ENCODE assay signal across 8 mouse cellular contexts in the genomic region with DNA sequence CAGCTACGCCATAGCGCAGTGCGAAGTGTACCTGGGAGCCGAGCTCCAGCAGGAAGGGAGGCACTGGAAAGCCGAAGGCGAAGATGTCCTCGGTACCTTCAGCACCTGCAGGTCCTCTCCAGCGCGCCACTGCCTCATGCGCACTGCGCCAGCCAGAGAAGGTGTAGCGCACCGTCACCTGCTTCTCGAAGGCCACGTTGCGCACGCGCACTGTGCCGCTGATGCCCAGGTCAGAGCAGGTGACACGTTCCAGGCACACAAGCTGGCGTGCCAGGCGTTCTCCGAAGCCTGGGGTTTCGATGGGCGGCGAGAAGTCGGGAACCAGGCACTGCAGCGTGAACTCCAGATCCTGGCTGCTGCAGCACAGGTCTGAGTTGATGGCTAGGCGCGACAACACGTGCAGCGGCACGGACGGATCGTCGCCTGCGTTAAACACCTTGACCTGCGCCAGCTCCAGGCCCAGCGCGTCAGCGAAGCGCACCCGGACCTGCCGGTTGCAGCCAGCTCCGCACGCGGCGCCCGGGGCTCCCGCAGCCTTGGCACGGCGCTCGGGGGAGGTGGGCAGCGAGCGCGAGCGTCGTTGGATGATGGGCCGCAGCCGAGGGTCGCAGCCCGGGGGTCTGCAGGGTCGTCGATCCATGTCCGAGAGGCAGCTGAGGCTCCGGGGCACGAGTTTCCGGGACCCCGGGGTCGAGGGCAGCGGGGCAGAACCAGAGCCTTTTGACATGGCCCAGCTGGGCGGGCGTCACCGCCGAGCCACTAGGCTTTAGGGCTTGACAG. TPM values are rescaled to one million over a fixed set of nuclear protein-coding genes. Genes with fewer than 3 reads are reported as not detected.
DNase-seq lines count a peak whose midpoint lies in the region; ATAC-seq and TF ChIP-seq lines count a peak whose summit lies in the region.

No protein-coding gene starts in this region.

- no peak for TF ChIP-seq POLR2A in cerebellum, adult 2 months (IDR thresholded peaks at IDR 0.05; ENCODE audit: borderline replicate concordance, insufficient read depth, low read length)

- H3K9me3 ChIP-seq in lung, embryonic 16.5 days (ENCODE audit: control insufficient read depth, low read length): 0 out of 2 replicates have a peak, but pooled peaks cover 3% of the 10 kb centered on the region
- no peaks in the 10 kb centered on the region for H3K9me3 ChIP-seq in midbrain, embryonic 10.5 days (replicated peaks)

- 0 out of 2 replicates have a peak, but pooled peaks have one; percentile 0 for ATAC-seq in lung, embryonic 16.5 days (ENCODE audit: low read depth)
- ATAC-seq in inflammation-experienced regulatory T-cells, adult 6 months: no peak
- ATAC-seq in activated CD4-positive, CD25-positive, alpha-beta regulatory T cell, adult 4 months: no peak

- DNase-seq in lung, postnatal 25 days (ENCODE audit: low spot score): no peak
- peak; percentile 46 to 55 for DNase-seq in cerebellum, adult 2 months
- peak; percentile 14 for DNase-seq in gastrocnemius, postnatal 25 days
- peak; percentile 38 for DNase-seq in kidney, postnatal 10 days
- DNase-seq in midbrain, embryonic 10.5 days (ENCODE audit: low spot score): peak; percentile 59

- peaks cover 9% of the 10 kb centered on the region for H3K27me3 ChIP-seq in lung, embryonic 16.5 days (ENCODE audit: control insufficient read depth, insufficient read depth, low read depth, low read length)
- no peaks in the 10 kb centered on the region for H3K27me3 ChIP-seq in cerebellum, adult 2 months (ENCODE audit: control insufficient read depth, insufficient read depth, low read length)
- peaks cover 50% of the 10 kb centered on the region for H3K27me3 ChIP-seq in midbrain, embryonic 10.5 days (ENCODE audit: low read depth, poor library complexity, severe bottlenecking)

- H3K36me3 ChIP-seq in lung, embryonic 16.5 days (ENCODE audit: control insufficient read depth, insufficient read depth, low read length): 0 out of 2 replicates have a peak, but pooled peaks cover 3% of the 10 kb centered on the region
- no peaks in the 10 kb centered on the region for H3K36me3 ChIP-seq in midbrain, embryonic 10.5 days

- no peak overlapping the region; the same call in 1 of the 2 replicates for H3K27ac ChIP-seq in lung, embryonic 16.5 days (ENCODE audit: low read length)
- no peak overlapping the region for H3K27ac ChIP-seq in cerebellum, adult 2 months (ENCODE audit: insufficient read depth, low read length)
- H3K27ac ChIP-seq in midbrain, embryonic 10.5 days (replicated peaks): peak overlapping the region; percentile 72

- H3K4me2 ChIP-seq in lung, embryonic 16.5 days (ENCODE audit: low read depth, low read length): peak overlapping the region; percentile 87

- H3K9ac ChIP-seq in lung, embryonic 16.5 days (ENCODE audit: low read length): peak overlapping the region; percentile 71

- peak overlapping the region; percentile 72 for H3K4me3 ChIP-seq in lung, embryonic 16.5 days (ENCODE audit: low read length)
- peak overlapping the region; percentile 58 for H3K4me3 ChIP-seq in cerebellum, adult 2 months (replicated peaks; ENCODE audit: insufficient read depth, low read depth, low read length)
- peak overlapping the region; percentile 82 for H3K4me3 ChIP-seq in midbrain, embryonic 10.5 days

- 11% methylated on average over 73 of the region's 75 CpGs for WGBS in lung, embryonic 16.5 days
- 19% methylated on average over 75 of the region's 75 CpGs for WGBS in cerebellum, adult 2 months
- WGBS in midbrain, embryonic 10.5 days: 17% methylated on average over 75 of the region's 75 CpGs

- peaks cover 28% of the 10 kb centered on the region for H3K4me1 ChIP-seq in lung, embryonic 16.5 days (replicated peaks; ENCODE audit: control insufficient read depth, insufficient read depth, low read length)
- H3K4me1 ChIP-seq in cerebellum, adult 2 months (ENCODE audit: control insufficient read depth, insufficient read depth, low read length): peaks cover 6% of the 10 kb centered on the region
- peaks cover 21% of the 10 kb centered on the region for H3K4me1 ChIP-seq in midbrain, embryonic 10.5 days

- TF ChIP-seq CTCF in cerebellum, adult 2 months (IDR thresholded peaks at IDR 0.05; ENCODE audit: borderline replicate concordance, insufficient read depth, low read depth, low read length): no peak

RNA-seq across cellular contexts. Expression of gene Ppp1r3d, which starts 0.6 kb away (rescaled TPM):
- 3.1 and 3.2 TPM in 2 replicates for polyA plus RNA-seq in lung, embryonic 16.5 days (2015; fragmentation: Nextera tagmentation; extraction: Ambion mirVana)
- 4.1 TPM in 2 replicates for polyA plus RNA-seq in cerebellum, adult 2 months (2012; rRNA removed)
- total RNA-seq in gastrocnemius, postnatal 25 days (2021): 1 to 10 TPM; 2.6 to 2.9 TPM
- polyA plus RNA-seq in midbrain, embryonic 10.5 days (2016; fragmentation: Nextera tagmentation; extraction: Ambion mirVana): 0.56 and 0.70 TPM in 2 replicates
- not detected for polyA plus RNA-seq in inflammation-experienced regulatory T-cells, adult 6 months (2017; shearing (Covaris generic))
- polyA plus RNA-seq in activated CD4-positive, CD25-positive, alpha-beta regulatory T cell, adult 4 months (2017; shearing (Covaris generic)): not detected

RNA-seq across cellular contexts. Expression of gene Fam217b, which starts 0.7 kb away (rescaled TPM):
- polyA plus RNA-seq in lung, embryonic 16.5 days (2015; fragmentation: Nextera tagmentation; extraction: Ambion mirVana): 2.8 and 3.2 TPM in 2 replicates
- 19.8 and 20.9 TPM in 2 replicates for polyA plus RNA-seq in cerebellum, adult 2 months (2012; rRNA removed)
- 1 to 10 TPM; 2.0 TPM for total RNA-seq in gastrocnemius, postnatal 25 days (2021)
- polyA plus RNA-seq in midbrain, embryonic 10.5 days (2016; fragmentation: Nextera tagmentation; extraction: Ambion mirVana): 1.1 and 1.6 TPM in 2 replicates
- under 1 TPM in 1 of 3 experiments, not detected in 2; 0.20 TPM for polyA plus RNA-seq in inflammation-experienced regulatory T-cells, adult 6 months (2017; shearing (Covaris generic))
- polyA plus RNA-seq in activated CD4-positive, CD25-positive, alpha-beta regulatory T cell, adult 4 months (2017; shearing (Covaris generic)): under 1 TPM in 1 of 2 experiments, not detected in 1; 0.12 TPM

RNA-seq across cellular contexts. Expression of gene Sycp2, which starts 6.2 kb away (rescaled TPM):
- 0.05 TPM in 1 of 2 replicates, not detected in the other for polyA plus RNA-seq in lung, embryonic 16.5 days (2015; fragmentation: Nextera tagmentation; extraction: Ambion mirVana)
- 0.34 and 0.40 TPM in 2 replicates for polyA plus RNA-seq in cerebellum, adult 2 months (2012; rRNA removed)
- total RNA-seq in gastrocnemius, postnatal 25 days (2021): under 1 TPM; 0.11 to 0.13 TPM
- polyA plus RNA-seq in midbrain, embryonic 10.5 days (2016; fragmentation: Nextera tagmentation; extraction: Ambion mirVana): 0.02 and 0.04 TPM in 2 replicates
- not detected for polyA plus RNA-seq in inflammation-experienced regulatory T-cells, adult 6 months (2017; shearing (Covaris generic))
- polyA plus RNA-seq in activated CD4-positive, CD25-positive, alpha-beta regulatory T cell, adult 4 months (2017; shearing (Covaris generic)): under 1 TPM in 1 of 2 experiments, not detected in 1; 0.21 TPM

RNA-seq across cellular contexts. Expression of gene Cdh26, which starts 16.7 kb away (rescaled TPM):
- 0.28 and 0.30 TPM in 2 replicates for polyA plus RNA-seq in lung, embryonic 16.5 days (2015; fragmentation: Nextera tagmentation; extraction: Ambion mirVana)
- polyA plus RNA-seq in cerebellum, adult 2 months (2012; rRNA removed): 0.03 and 0.21 TPM in 2 replicates
- not detected for total RNA-seq in gastrocnemius, postnatal 25 days (2021)
- polyA plus RNA-seq in midbrain, embryonic 10.5 days (2016; fragmentation: Nextera tagmentation; extraction: Ambion mirVana): 0.04 and 0.14 TPM in 2 replicates
- polyA plus RNA-seq in inflammation-experienced regulatory T-cells, adult 6 months (2017; shearing (Covaris generic)): not detected
- not detected for polyA plus RNA-seq in activated CD4-positive, CD25-positive, alpha-beta regulatory T cell, adult 4 months (2017; shearing (Covaris generic))
